Mouse (Mus musculus) heart, adult 2 months (tissue): Measurements from ENCODE around the gene Acss2.

Experiments used
- CTCF ChIP-seq: fragments of 200-600 bp; IDR thresholded peaks from 2 replicates; pipeline ENCODE4 v1.8.1; 2022; ENCODE audit warnings: antibody characterized with exemption, mild to moderate bottlenecking, moderate library complexity
- POLR2A ChIP-seq: fragments of 200-500 bp; IDR thresholded peaks from 2 replicates; pipeline ENCODE4 v1.6.1; 2011; ENCODE audit warnings: mild to moderate bottlenecking, low read depth, low read length, control low read depth; ENCODE audit not compliant: insufficient read depth

DNA sequence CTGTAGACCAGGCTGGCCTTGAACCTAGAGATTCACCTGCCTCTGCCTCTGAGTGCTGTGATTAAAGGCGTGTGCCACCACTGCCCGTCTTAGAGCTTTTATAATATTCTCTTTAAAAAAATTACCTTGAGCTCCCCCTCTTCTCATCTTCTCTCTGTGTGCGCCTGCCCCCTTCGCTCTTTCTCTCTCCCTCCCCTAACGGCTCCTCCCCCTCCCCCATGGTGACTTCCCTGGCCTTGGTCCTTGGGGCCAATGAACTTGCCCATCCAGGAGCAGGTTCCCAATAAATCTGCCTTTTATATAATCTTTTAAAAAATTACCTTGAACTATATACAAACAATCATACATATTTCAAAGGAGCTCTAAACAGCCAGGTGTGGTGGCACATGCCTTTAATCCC is 65.2 kb downstream of the Acss2 start:
- TF ChIP-seq POLR2A (no peak), CTCF (no peak)
